Mouse (Mus musculus) testis, adult 2 months (tissue): Measurements from ENCODE around the gene BC025920. TPM values are rescaled to one million over a fixed set of nuclear protein-coding genes. Genes with fewer than 3 reads are reported as not detected.

Experiments used
- H3K27ac ChIP-seq: fragments of 200-500 bp; 2 replicates; pipeline ENCODE4 v1.5.1; 2012; ENCODE audit warnings: low read depth, low read length; ENCODE audit not compliant: control insufficient read depth, insufficient read depth
- H3K27me3 ChIP-seq: fragments of 200-500 bp; 2 replicates; pipeline ENCODE4 v1.6.1; 2012; ENCODE audit warnings: mild to moderate bottlenecking, low read length, moderate library complexity; ENCODE audit not compliant: control insufficient read depth, insufficient read depth
- H3K36me3 ChIP-seq: fragments of 200-500 bp; 2 replicates; pipeline ENCODE4 v1.6.1; 2012; ENCODE audit warnings: mild to moderate bottlenecking, low read length; ENCODE audit not compliant: control insufficient read depth, insufficient read depth
- H3K4me1 ChIP-seq: fragments of 200-500 bp; 2 replicates; pipeline ENCODE4 v1.6.1; 2012; ENCODE audit warnings: low read length; ENCODE audit not compliant: control insufficient read depth, insufficient read depth
- H3K4me3 ChIP-seq: fragments of 200-500 bp; 2 replicates; pipeline ENCODE4 v1.5.1; 2012; ENCODE audit warnings: low read depth, mild to moderate bottlenecking, low read length, moderate library complexity, mixed read lengths; ENCODE audit not compliant: control insufficient read depth
- CTCF ChIP-seq: fragments of 200-500 bp; IDR thresholded peaks from 2 replicates; pipeline ENCODE4 v1.5.1; 2012; ENCODE audit warnings: low read depth, mild to moderate bottlenecking, inconsistent platforms, low read length, moderate library complexity; ENCODE audit not compliant: control insufficient read depth, insufficient read depth, insufficient replicate concordance
- POLR2A ChIP-seq: fragments of 200-500 bp; IDR thresholded peaks from 2 replicates; pipeline ENCODE4 v1.6.1; 2012; ENCODE audit warnings: low read depth, mild to moderate bottlenecking, inconsistent platforms, low read length, moderate library complexity; ENCODE audit not compliant: control insufficient read depth
- polyA plus RNA-seq: library from polyadenylated mRNA; depleted of rRNA; stranded (reverse); fragments of >200 nt; gene quantifications from 2 replicates; pipeline ENCODE4 v1.2.3, GENCODE M21; 2012; rRNA removed

Gene BC025920
- 0.47 and 0.68 TPM in 2 replicates for polyA plus RNA-seq

DNA sequence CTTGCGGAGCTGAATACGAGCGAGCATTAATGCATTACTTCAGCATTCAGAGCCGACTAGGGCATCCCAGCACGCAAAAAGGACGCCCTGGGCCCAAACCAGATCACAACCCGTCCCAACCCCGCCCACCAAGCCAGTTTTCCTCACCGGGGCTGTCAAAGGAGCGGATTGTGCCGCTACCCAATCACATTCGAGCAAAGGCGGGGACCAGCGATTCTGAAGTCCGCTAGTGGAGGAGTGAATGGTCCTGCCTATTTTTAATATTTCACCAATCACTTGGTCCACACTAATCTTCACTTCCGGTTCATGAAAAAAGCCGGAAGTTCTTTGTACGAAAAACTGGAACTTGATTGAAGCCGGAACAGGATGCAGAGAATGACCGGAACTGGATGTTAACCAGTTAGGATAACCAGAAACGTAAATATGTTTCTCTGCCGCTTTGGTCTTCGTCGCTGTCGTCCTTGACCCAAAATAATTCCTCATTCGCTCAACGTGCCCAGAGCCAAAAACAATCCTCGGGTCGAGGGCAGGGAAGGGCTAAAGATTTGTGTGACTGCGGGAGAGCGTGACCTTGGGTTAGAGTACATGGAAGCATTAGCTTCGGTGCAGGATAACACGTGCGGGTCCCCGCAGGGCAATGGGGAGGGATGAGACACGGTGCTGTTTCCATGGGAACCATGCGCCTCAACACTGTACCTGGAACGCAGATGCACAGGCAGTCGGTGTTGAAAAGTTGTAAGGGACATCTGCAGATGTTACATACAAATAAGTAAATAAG is at the start of gene BC025920:
Gene BC025920, plus strand, starts transcription at position 297 of the 778 bp plus-strand sequence.
- Histone ChIP-seq H3K4me3 (peak within 1 kb of the TSS; percentile 98), H3K36me3 (no peaks in the 10 kb centered on the region), H3K4me1 (peaks cover 16% of the 10 kb centered on the region), H3K27ac (peak within 1 kb of the TSS; percentile 98), H3K27me3 (no peaks in the 10 kb centered on the region)
- peak; percentile 58 for TF ChIP-seq POLR2A
- TF ChIP-seq CTCF = no peak

DNA sequence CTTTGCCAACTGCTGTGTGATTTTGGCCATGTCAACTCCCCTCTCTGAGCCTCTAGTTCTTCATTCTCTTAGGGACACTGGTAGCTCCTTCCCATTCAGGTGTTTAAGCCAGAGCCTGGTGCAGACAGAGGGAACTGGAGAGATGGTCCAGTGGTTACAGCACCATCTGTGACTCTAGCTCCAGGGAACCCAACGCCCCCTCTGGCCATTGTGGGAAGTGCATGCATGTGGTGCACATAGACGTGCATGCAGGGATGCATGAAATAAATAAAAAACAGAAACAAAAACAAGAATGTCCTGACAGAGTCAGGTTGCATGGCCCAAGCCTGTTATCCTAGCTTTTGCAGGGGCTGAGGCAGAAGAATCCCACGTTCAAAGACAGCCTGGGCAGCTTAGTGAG is 49.8 kb upstream of the BC025920 start:
- Histone ChIP-seq H3K4me3 (no peak overlapping the region), H3K27ac (no peak overlapping the region), H3K36me3 (no peaks in the 10 kb centered on the region), H3K4me1 (peaks cover 13% of the 10 kb centered on the region), H3K27me3 (no peaks in the 10 kb centered on the region)
- TF ChIP-seq POLR2A = no peak
- TF ChIP-seq CTCF = peak; percentile 83; the same call in 1 of the 2 replicates

DNA sequence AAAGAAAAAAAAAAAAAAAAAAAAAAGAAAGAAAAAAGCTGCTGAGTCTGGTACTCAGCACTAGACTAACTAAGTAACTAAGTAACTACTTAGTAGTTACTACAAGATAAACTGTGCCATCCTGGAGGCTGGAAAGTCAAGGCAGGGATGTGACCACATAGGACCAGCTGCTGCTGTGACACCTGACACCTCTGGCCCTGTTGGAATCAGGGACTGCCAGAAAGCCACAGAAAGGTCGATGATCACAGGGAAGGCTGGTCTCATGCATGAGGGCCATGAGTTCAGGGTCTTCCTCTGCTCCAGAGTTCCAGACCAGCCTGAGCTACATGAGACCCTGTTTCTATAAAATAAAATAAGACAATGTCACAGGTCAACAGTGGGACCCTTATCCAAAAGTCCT is 48.6 kb upstream of the BC025920 start:
- Histone ChIP-seq H3K27me3 (no peaks in the 10 kb centered on the region), H3K4me1 (peaks cover 7% of the 10 kb centered on the region), H3K36me3 (no peaks in the 10 kb centered on the region), H3K4me3 (no peak overlapping the region), H3K27ac (no peak overlapping the region)
- TF ChIP-seq POLR2A (no peak), CTCF (no peak)

GRCm38 (mm10) chr10:81559163-81559626 is 46.9 kb upstream of the BC025920 start, which contains the start of gene Aes:
Aes (plus strand) TSS chr10:81559488.
- H3K4me3 ChIP-seq = peak within 1 kb of the TSS; percentile 73
- H3K4me1 ChIP-seq = peaks cover 8% of the 10 kb centered on the region
- no peaks in the 10 kb centered on the region for H3K27me3 ChIP-seq
- TF ChIP-seq POLR2A (no peak), CTCF (no peak)
- no peaks in the 10 kb centered on the region for H3K36me3 ChIP-seq
- peak within 1 kb of the TSS; percentile 84 for H3K27ac ChIP-seq

DNA sequence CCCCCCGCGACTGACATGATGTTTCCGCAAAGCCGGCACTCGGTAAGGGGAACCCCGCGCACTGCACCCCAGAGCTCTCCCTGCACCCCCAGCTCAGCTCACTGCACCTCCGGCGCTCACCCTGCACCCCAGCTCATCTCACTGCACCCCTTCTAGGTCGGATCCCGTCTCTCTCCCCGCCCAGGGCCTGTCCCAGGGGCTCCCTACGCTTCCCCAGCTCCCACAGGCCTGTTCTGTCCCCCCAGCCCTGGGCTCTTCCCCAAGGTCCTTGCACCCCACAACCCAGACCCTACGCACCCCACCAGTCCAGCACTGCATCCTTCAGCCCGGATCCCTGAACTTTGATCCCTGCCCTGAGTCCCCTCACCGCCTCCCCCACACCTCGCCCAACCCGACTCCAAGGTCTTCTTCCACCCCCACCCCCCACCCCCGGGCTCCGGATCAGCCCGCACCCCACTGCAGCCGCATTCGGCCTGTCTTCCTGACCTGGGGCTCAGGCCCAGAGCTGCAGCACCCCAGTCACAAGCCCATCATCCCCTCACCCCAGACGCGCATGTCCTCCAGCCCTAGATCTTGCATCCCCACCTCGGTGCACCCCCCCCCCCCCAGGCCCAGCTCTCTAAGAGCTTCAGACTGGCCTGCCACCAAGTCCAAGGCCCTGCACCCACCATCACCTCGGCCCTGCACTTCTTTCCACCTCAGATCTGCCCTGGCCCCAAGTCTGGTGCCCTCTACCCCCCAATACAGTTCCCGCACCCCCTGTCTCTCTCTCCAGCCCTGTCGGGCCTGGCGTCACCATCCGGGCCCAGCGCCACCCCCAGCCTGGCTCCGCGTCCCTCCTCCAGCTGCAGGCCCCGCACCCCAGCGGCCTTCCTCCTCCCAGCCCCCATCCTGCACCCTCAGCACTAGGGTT is 46.2 kb upstream of the BC025920 start:
- H3K36me3 ChIP-seq = no peaks in the 10 kb centered on the region
- peak overlapping the region; percentile 72 for H3K27ac ChIP-seq
- TF ChIP-seq POLR2A (no peak), CTCF (0 out of 2 replicates have a peak, but pooled peaks have one; percentile 5)
- H3K4me1 ChIP-seq = peaks cover 8% of the 10 kb centered on the region
- H3K4me3 ChIP-seq = peak overlapping the region; percentile 65
- no peaks in the 10 kb centered on the region for H3K27me3 ChIP-seq

DNA sequence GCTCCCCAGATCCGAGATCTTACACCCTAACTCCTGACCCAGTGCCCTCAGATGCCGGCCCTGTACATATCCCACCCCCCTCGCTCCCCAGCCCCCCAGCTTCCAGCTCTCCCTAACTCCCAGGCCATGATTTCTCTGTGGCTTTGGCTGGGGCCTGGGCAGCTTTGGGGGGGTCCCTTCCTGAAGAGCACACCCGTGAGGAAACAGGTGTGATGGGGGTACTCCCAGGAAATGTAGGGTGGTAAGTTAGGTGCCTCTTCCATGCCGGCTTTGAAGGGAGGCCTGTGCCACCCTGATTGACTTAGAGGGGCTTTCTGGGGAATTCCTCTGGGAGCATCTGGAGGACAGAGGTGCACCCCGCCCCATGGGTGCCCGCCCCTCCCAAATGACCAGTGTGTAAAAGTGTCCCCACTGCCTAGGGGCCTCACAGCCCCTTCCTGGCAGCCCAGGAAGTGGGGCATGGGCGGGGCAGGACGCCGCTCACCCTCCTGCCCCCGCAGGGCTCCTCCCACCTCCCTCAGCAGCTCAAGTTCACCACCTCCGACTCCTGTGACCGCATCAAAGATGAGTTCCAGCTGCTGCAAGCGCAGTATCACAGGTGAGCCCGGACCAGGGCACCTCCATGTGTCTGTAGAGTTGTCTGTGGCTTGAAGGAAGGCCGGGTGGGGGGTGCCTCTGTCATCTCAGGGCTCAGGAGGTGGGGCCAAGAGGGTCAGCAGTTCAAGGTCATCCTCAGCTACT is 45.2 kb upstream of the BC025920 start:
- Histone ChIP-seq H3K4me1 (peaks cover 8% of the 10 kb centered on the region), H3K27me3 (no peaks in the 10 kb centered on the region)

More for the DNA sequence above, 45.2 kb upstream of the BC025920 start:
- TF ChIP-seq CTCF (no peak), POLR2A (no peak)
- no peak overlapping the region; the same call in 1 of the 2 replicates for H3K27ac ChIP-seq
- no peaks in the 10 kb centered on the region for H3K36me3 ChIP-seq
- peak overlapping the region; percentile 65 for H3K4me3 ChIP-seq
